Mouse (Mus musculus): ENCODE measurements around the gene Stam. TPM values are rescaled to one million over a fixed set of nuclear protein-coding genes. Genes with fewer than 3 reads are reported as not detected.
A peak's percentile ranks its signal among the peaks of the same experiment; 100 is the strongest.

Gene Stam
- total RNA-seq, 2 experiments from 2014 or later = 89.8 to 98.7 TPM

- no peak for TF ChIP-seq CTCF (IDR thresholded peaks at IDR 0.05)
- no peak for DNase-seq (ENCODE audit: extremely low spot score in 1 of 2, low spot score in 2 of 2)
- Histone ChIP-seq H3K27ac (no peak overlapping the region), H3K4me3 (no peak overlapping the region)
- intact Hi-C loops (cut with DNase I) = no loop called here
Observed at GRCm38 (mm10) chr2:14130641-14131339, 56.9 kb downstream of the Stam start.

GRCm38 (mm10) chr2:14132468-14133326, 58.8 kb downstream of the Stam start:
- Histone ChIP-seq H3K4me3 (no peak overlapping the region), H3K27ac (no peak overlapping the region)
- intact Hi-C loops (cut with DNase I) = no loop called here
- no peak for DNase-seq (ENCODE audit: extremely low spot score in 1 of 2, low spot score in 2 of 2)
- TF ChIP-seq CTCF (IDR thresholded peaks at IDR 0.05) = no peak

GRCm38 (mm10) chr2:14136906-14137305, 63.0 kb downstream of the Stam start:
- Histone ChIP-seq H3K4me3 (no peak overlapping the region), H3K27ac (no peak overlapping the region)
- no peak for DNase-seq (ENCODE audit: extremely low spot score in 1 of 2, low spot score in 2 of 2)
- TF ChIP-seq CTCF (IDR thresholded peaks at IDR 0.05) = no peak
- intact Hi-C loops (cut with DNase I) = no loop called here

- DNase-seq (ENCODE audit: extremely low spot score in 1 of 2, low spot score in 2 of 2) = no peak
- TF ChIP-seq CTCF (IDR thresholded peaks at IDR 0.05) = no peak
- H3K27ac ChIP-seq = no peak overlapping the region
- intact Hi-C loops (cut with DNase I) = no loop called here
- H3K4me3 ChIP-seq = no peak overlapping the region
Observed at GRCm38 (mm10) chr2:14139590-14139989, 65.7 kb downstream of the Stam start.

GRCm38 (mm10) chr2:14140044-14140443, 66.1 kb downstream of the Stam start:
- Histone ChIP-seq H3K4me3 (no peak overlapping the region), H3K27ac (no peak overlapping the region)
- intact Hi-C loops (cut with DNase I) = loop anchor here (10.0 kb wide), 1 partner anchor 865 kb away; the partner anchor contains the start of gene Rsu1
- TF ChIP-seq CTCF (IDR thresholded peaks at IDR 0.05) = no peak
- no peak for DNase-seq (ENCODE audit: extremely low spot score in 1 of 2, low spot score in 2 of 2)

- intact Hi-C loops (cut with DNase I) = loop anchor here (10.0 kb wide), 1 partner anchor 871 kb away; the partner anchor contains the start of gene Rsu1
- Histone ChIP-seq H3K4me3 (no peak overlapping the region), H3K27ac (no peak overlapping the region)
- no peak for DNase-seq (ENCODE audit: extremely low spot score in 1 of 2, low spot score in 2 of 2)
- TF ChIP-seq CTCF (IDR thresholded peaks at IDR 0.05) = no peak
Observed at GRCm38 (mm10) chr2:14145311-14145710, 71.4 kb downstream of the Stam start.

- no peak overlapping the region for H3K27ac ChIP-seq
- no peak overlapping the region for H3K4me3 ChIP-seq
- intact Hi-C loops (cut with DNase I) = loop anchor here (2.0 to 10.0 kb wide), 2 partner anchors 100 to 872 kb away; partner anchors contain the start of gene Rsu1
- TF ChIP-seq CTCF (IDR thresholded peaks at IDR 0.05) = peak; percentile 66
- DNase-seq (ENCODE audit: extremely low spot score in 1 of 2, low spot score in 2 of 2) = no peak
Observed at GRCm38 (mm10) chr2:14146913-14147312, 73.0 kb downstream of the Stam start.

GRCm38 (mm10) chr2:14150829-14151228, 76.9 kb downstream of the Stam start:
- TF ChIP-seq CTCF (IDR thresholded peaks at IDR 0.05) = peak; percentile 27
- intact Hi-C loops (cut with DNase I) = no loop called here
- H3K27ac ChIP-seq = no peak overlapping the region
- DNase-seq (ENCODE audit: extremely low spot score in 1 of 2, low spot score in 2 of 2) = no peak
- no peak overlapping the region for H3K4me3 ChIP-seq

GRCm38 (mm10) chr2:14151854-14152253, 78.0 kb downstream of the Stam start:
- DNase-seq (ENCODE audit: extremely low spot score in 1 of 2, low spot score in 2 of 2) = no peak
- Histone ChIP-seq H3K4me3 (no peak overlapping the region), H3K27ac (no peak overlapping the region)
- intact Hi-C loops (cut with DNase I) = no loop called here
- no peak for TF ChIP-seq CTCF (IDR thresholded peaks at IDR 0.05)

GRCm38 (mm10) chr2:14159047-14159446, 85.1 kb downstream of the Stam start:
- intact Hi-C loops (cut with DNase I) = loop anchor here (2.0 to 5.0 kb wide), 2 partner anchors 133 to 544 kb away; no protein-coding TSS in a partner anchor
- no peak for DNase-seq (ENCODE audit: extremely low spot score in 1 of 2, low spot score in 2 of 2)

GRCm38 (mm10) chr2:14159756-14160155, 85.9 kb downstream of the Stam start:
- intact Hi-C loops (cut with DNase I) = loop anchor here (2.0 to 5.0 kb wide), 2 partner anchors 133 to 543 kb away; no protein-coding TSS in a partner anchor
- no peak for DNase-seq (ENCODE audit: extremely low spot score in 1 of 2, low spot score in 2 of 2)
- peak; percentile 33 for TF ChIP-seq CTCF (IDR thresholded peaks at IDR 0.05)
- Histone ChIP-seq H3K4me3 (no peak overlapping the region), H3K27ac (no peak overlapping the region)

More at GRCm38 (mm10) chr2:14159047-14159446, 85.1 kb downstream of the Stam start:
- no peak for TF ChIP-seq CTCF (IDR thresholded peaks at IDR 0.05)
- H3K27ac ChIP-seq = no peak overlapping the region
- H3K4me3 ChIP-seq = no peak overlapping the region

- TF ChIP-seq CTCF (IDR thresholded peaks at IDR 0.05) = no peak
- DNase-seq (ENCODE audit: extremely low spot score in 1 of 2, low spot score in 2 of 2) = no peak
- no peak overlapping the region for H3K4me3 ChIP-seq
- intact Hi-C loops (cut with DNase I) = no loop called here
- H3K27ac ChIP-seq = no peak overlapping the region
Observed at GRCm38 (mm10) chr2:14164459-14165030, 90.6 kb downstream of the Stam start.
